Mouse (Mus musculus) left cerebral cortex, adult 9 months (tissue): ENCODE results near the gene Nit2.

Experiments
- DNase-seq, 2 experiments: peaks; one replicate each; pipeline ENCODE4 v3.0.0; 2022; ENCODE audit warnings: low spot score in 2 of 2

The Nit2 gene

GRCm38 (mm10) chr16:57163694-57164093 is 3.4 kb downstream of the Nit2 start:
- no peak for DNase-seq

GRCm38 (mm10) chr16:57162841-57163240 is 4.3 kb downstream of the Nit2 start:
- DNase-seq = no peak

GRCm38 (mm10) chr16:57159835-57160234 is 7.3 kb downstream of the Nit2 start:
- no peak for DNase-seq

- no peak for DNase-seq
These were observed 9.4 kb downstream of the Nit2 start for GRCm38 (mm10) chr16:57157728-57158127.

GRCm38 (mm10) chr16:57157076-57157475 is 10.1 kb downstream of the Nit2 start:
- DNase-seq = no peak

- DNase-seq = no peak
These were observed 11.2 kb downstream of the Nit2 start for GRCm38 (mm10) chr16:57155899-57156298.

- DNase-seq = no peak
These were observed 15.7 kb downstream of the Nit2 start for GRCm38 (mm10) chr16:57151437-57151836.

- no peak for DNase-seq
These were observed 22.4 kb downstream of the Nit2 start for GRCm38 (mm10) chr16:57144741-57145140.

GRCm38 (mm10) chr16:57133611-57134010 is 33.5 kb downstream of the Nit2 start:
- no peak for DNase-seq

- DNase-seq = no peak
These were observed 34.8 kb downstream of the Nit2 start for GRCm38 (mm10) chr16:57132326-57132725.

- no peak for DNase-seq
These were observed 35.6 kb downstream of the Nit2 start for GRCm38 (mm10) chr16:57131544-57131943.

- no peak for DNase-seq
These were observed 36.3 kb downstream of the Nit2 start for GRCm38 (mm10) chr16:57130752-57131400.

GRCm38 (mm10) chr16:57127825-57128224 is 39.3 kb downstream of the Nit2 start:
- DNase-seq = no peak

- DNase-seq = no peak
These were observed 40.9 kb downstream of the Nit2 start for GRCm38 (mm10) chr16:57126268-57126667.

GRCm38 (mm10) chr16:57122682-57123445 is 44.3 kb downstream of the Nit2 start:
- no peak for DNase-seq

GRCm38 (mm10) chr16:57121816-57122415 is 45.2 kb downstream of the Nit2 start:
- DNase-seq = no peak

- DNase-seq = peak; percentile 94 to 95
These were observed 46.0 kb downstream of the Nit2 start, which contains the start of gene Tomm70a for GRCm38 (mm10) chr16:57120913-57121815. Gene Tomm70a, plus strand, starts transcription at chr16:57121703.

- peak in 1 of 2 experiments; percentile 73 for DNase-seq
These were observed 49.6 kb downstream of the Nit2 start for GRCm38 (mm10) chr16:57117562-57117961.

GRCm38 (mm10) chr16:57116066-57116465 is 51.1 kb downstream of the Nit2 start:
- DNase-seq = no peak
